Mouse (Mus musculus) left cerebral cortex, adult 6 months (tissue): Measurements from ENCODE around the gene Pla2g4f. TPM values are rescaled to one million over a fixed set of nuclear protein-coding genes. Genes with fewer than 3 reads are reported as not detected.

ENCODE experiments used
- long read RNA-seq, 2 experiments: library from polyadenylated mRNA; unstranded; transcript quantifications; one replicate each; pipeline ENCODE4 v2.0.0; 2019 to 2020
- polyA plus RNA-seq: library from polyadenylated mRNA; unstranded; fragments of <200 nt; fragmentation: Nextera tagmentation; gene quantifications from 2 replicates; pipeline ENCODE4 v1.2.3, GENCODE M21; 2021

Pla2g4f gene
- polyA plus RNA-seq = not detected in 2 replicates
- long read RNA-seq, experiment 1 = 0 reads
- long read RNA-seq, experiment 2 = 0 reads

GRCm38 (mm10) chr2:120313976-120314375, at the start of gene Pla2g4f:
Gene Pla2g4f, minus strand, starts transcription at chr2:120314165.

GRCm38 (mm10) chr2:120352682-120353646, 39.0 kb upstream of the Pla2g4f start, which contains the start of gene Vps39:
Gene Vps39, minus strand, starts transcription at chr2:120353137.

GRCm38 (mm10) chr2:120288995-120289394, 25.0 kb downstream of the Pla2g4f start, which contains the start of gene Pla2g4d:
Gene Pla2g4d, minus strand, starts transcription at chr2:120289197.

Other genes with a start within 250 kb of the Pla2g4f start
- 8.2 and 10.7 TPM in 2 replicates for gene Ehd4, start 159.6 kb downstream of the Pla2g4f start, polyA plus RNA-seq
- 2.7 and 2.9 TPM in 2 replicates for gene Pla2g4e, start 68.8 kb downstream of the Pla2g4f start, polyA plus RNA-seq
- gene Pla2g4d, start 25.0 kb downstream of the Pla2g4f start, polyA plus RNA-seq = 0.03 TPM in 1 of 2 replicates, not detected in the other
- 23.1 and 25.4 TPM in 2 replicates for gene Vps39, start 39.0 kb upstream of the Pla2g4f start, polyA plus RNA-seq
- gene Ganc, start 89.7 kb upstream of the Pla2g4f start, polyA plus RNA-seq = 5.5 and 5.6 TPM in 2 replicates
- 3.5 and 4.7 TPM in 2 replicates for gene Tmem87a, start 89.9 kb upstream of the Pla2g4f start, polyA plus RNA-seq
- 3.1 and 4.8 TPM in 2 replicates for gene Capn3, start 141.9 kb upstream of the Pla2g4f start, polyA plus RNA-seq
- 59.5 and 167 TPM in 2 replicates for gene Zfp106, start 249.7 kb upstream of the Pla2g4f start, polyA plus RNA-seq